Mouse (Mus musculus) MN1 (cell line): ENCODE measurements around the gene Wipf1.
A peak's percentile ranks its signal among the peaks of the same experiment; 100 is the strongest.

Experiments
- DNase-seq: peaks from one replicate; pipeline ENCODE4 v3.0.0-alpha.2; 2016; ENCODE audit warnings: low spot score

Gene Wipf1

DNA sequence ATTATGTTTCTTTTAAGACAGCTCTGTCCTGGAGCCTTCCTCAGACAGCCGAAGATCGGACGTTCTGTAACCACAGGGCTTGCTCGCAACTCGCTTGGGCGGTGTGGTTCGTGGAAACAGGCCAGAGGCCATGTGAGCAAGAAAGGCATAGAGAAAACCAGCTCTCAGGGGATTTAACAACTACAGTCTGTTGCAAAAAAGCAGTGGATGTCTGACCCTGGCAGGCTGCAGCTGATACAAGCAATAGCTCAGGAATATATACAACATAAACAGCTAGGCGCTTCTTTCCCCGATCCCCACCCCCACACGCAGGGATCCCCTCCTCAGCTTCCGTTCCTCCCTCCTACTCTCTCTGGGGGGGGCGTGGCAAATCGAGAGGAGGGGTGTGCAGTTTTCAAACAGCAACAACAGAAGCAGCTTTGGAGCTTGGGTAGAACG, 97.6 kb downstream of the Wipf1 start:
- peak; percentile 70 for DNase-seq

- no peak for DNase-seq
Observed at GRCm38 (mm10) chr2:73428803-73429468, 100.6 kb downstream of the Wipf1 start.

DNA sequence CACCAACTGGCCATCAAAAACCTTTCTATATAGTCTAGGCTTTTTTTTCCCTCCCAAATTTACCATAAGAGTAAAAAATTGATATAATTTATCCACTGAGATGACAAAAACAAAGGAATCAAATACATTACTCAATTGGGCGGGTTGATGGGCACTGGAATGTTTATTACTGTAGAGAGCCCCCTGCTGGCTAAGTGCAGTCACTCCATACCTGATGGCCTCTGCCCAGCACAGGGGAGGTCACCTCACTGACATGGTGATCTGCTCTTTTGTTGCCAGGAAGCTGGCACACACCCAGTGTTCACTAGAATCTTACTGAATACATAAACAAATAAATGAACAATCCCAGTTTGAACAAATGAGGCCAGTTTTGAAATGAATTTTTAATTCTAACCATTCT, 102.2 kb downstream of the Wipf1 start:
- DNase-seq, result peak; percentile 43

DNA sequence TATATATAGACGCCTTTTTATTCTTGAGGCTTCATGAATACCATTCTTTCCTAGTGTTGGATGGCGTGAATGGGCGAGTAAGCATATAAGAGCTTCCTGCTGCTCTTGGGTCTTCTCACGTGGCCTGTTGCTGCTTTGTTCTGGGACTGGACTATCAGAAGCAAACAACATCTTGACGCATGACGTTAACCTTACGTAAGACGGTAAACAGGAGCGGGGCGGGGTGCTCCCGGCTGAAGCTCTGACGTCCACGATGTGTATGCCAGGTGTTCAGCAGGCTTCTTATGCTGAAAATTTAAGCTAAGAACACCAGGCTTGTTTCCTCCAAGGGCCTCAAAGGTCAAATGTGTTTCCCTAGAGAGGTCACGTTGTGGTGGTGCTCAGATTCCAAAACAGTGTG, 103.7 kb downstream of the Wipf1 start:
- no peak for DNase-seq

DNA sequence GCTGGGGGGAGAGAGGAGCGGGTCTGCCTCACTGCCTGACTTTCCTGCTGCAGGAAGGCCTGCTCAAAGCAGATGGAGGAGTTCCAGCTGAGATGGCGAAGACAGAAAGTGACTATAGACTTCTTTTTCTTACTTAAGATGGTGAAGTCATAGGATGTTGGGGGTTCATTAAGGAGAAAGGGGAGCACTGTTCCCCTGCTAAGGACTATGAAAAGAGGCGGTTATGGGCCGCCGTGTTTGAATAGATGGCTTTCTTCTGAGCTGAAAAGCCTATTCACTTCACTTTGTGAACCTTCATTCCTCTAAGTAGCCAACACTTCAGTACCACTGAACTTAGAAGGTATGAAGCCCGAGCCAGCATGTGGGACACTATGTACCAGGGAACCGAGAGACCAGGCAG, 109.8 kb downstream of the Wipf1 start:
- no peak for DNase-seq

DNA sequence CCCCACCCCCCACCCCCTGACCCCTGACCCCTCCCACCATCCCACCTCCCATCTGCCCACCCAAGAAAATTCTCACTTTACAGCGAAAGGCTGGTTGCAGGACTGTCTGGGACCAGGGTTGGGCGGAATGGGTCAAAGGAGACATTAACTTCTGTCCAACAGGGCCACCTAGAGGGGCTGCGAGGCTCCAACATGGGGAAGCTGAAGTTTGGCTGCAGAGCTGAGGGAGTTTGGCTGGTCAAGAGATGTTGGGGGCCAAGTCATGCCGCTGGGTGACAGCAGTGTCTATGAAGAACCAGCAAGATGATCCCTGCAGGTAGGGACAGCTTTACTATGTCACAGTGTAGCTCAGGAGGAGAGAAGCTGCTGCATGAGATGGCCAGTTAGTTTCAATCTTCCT, 110.2 kb downstream of the Wipf1 start:
- no peak for DNase-seq

GRCm38 (mm10) chr2:73415892-73416291, 113.6 kb downstream of the Wipf1 start:
- no peak for DNase-seq

- DNase-seq, result no peak
Observed at GRCm38 (mm10) chr2:73410076-73410475, 119.5 kb downstream of the Wipf1 start.

DNA sequence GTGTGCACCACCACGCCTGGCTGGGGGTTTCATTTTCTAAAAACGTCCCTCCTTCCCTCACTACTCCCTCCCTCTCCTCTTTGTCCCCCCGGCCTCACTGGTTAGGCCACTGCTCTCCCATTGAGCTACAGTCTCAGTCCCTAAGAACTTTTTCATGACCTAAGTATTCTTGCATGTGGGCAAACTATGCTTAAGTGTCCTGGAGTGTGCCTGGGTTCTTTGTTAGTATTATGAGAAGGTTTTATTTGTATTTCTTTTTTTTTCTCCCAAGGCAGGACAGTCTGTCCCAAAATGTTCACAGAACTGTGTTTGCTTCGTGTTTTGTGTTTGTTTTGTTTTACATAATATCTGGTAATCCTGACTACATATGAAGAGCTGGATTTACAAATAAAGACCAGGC, 121.9 kb downstream of the Wipf1 start:
- DNase-seq, result no peak

GRCm38 (mm10) chr2:73406336-73406915, 123.1 kb downstream of the Wipf1 start:
- DNase-seq, result no peak

DNA sequence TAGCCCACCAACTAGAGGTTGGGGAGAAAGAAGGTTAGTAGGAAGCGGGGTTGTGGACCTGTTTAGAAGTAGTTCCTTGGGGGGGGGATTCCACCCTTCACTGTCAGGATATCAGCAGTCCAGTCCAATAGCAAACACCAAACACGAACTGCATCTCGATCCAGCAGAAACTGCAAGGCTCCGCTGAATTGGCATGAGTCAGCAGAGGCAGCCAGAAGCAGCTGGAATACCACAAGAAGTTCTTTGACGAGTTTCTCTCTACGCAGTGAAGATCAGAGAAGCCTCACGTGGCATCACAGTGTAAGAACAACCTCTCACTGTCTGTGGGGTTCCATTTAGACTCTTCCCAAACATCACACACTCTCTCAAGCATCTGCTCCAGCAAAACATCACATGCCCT, 124.6 kb downstream of the Wipf1 start:
- no peak for DNase-seq

GRCm38 (mm10) chr2:73404442-73404841, 125.1 kb downstream of the Wipf1 start:
- DNase-seq, result no peak

GRCm38 (mm10) chr2:73403385-73404013, 126.0 kb downstream of the Wipf1 start:
- peak; percentile 22 for DNase-seq

- DNase-seq, result no peak
Observed at GRCm38 (mm10) chr2:73401689-73402088, 127.8 kb downstream of the Wipf1 start.

DNA sequence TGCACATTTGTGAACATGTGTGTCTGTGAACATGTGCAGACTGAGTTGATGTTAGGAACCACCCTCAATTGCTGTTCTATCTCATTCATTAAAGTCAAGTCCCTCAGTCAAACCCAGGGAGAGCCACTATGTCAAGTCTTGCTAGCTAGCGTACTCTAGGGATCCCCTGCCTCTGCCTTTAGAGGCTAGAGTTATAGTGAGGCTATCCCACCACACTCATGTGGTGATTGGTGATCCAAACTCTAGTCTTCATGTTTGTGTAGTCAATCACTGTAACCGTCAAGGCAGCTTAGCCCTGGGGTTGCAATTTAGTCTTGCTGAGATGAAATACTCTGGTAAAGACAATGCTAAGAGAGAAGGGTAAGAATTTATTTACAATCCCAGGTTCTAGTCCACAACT, 132.1 kb downstream of the Wipf1 start:
- no peak for DNase-seq

DNA sequence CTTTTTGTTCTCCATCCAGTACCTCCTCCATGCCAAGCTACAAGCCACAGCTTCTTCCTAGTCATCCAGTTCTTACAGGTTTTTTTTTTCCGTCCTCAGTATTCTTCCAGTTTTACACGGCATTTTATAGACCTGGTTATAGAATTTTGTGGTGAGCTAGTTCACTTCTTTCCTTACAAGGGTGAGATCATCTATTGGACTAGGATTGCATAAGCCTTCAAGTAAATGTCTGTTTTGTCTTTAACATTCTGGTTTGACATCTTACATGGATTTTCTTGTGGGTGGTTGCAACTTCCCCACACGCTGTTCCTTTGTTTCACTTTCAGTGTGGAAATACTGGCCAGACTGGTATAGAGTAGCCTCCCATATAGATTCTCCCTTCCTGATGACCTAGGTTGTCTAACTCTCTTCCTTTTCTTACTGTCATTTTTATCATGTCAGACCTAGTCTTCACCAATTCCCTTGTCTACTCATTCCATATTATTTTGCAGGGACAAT, 132.7 kb downstream of the Wipf1 start:
- peak; percentile 25 for DNase-seq

GRCm38 (mm10) chr2:73395516-73395915, 134.0 kb downstream of the Wipf1 start:
- no peak for DNase-seq

GRCm38 (mm10) chr2:73394476-73394875, 135.1 kb downstream of the Wipf1 start:
- no peak for DNase-seq

GRCm38 (mm10) chr2:73392772-73393171, 136.8 kb downstream of the Wipf1 start:
- DNase-seq, result no peak

- DNase-seq, result no peak
Observed at GRCm38 (mm10) chr2:73389951-73390350, 139.6 kb downstream of the Wipf1 start.

GRCm38 (mm10) chr2:73387806-73388205, 141.7 kb downstream of the Wipf1 start:
- no peak for DNase-seq

GRCm38 (mm10) chr2:73386356-73387046, 143.0 kb downstream of the Wipf1 start, which contains the start of gene Gpr155:
Gene Gpr155 (minus strand): TSS chr2:73386572.
- DNase-seq, result peak; percentile 99
